Mouse (Mus musculus) inflammation-experienced regulatory T-cells (primary cell): Measurements from ENCODE around the gene F9. TPM values are rescaled to one million over a fixed set of nuclear protein-coding genes. Genes with fewer than 3 reads are reported as not detected.

ENCODE experiments used
- polyA plus RNA-seq, 2 experiments: library from polyadenylated mRNA; unstranded; fragments of 100-300 nt; shearing (Covaris generic); gene quantifications; one replicate each; pipeline ENCODE4 v1.2.1; 2017

F9 gene
- polyA plus RNA-seq = not detected

GRCm38 (mm10) chrX:59999221-60000083 lies at the start of gene F9:
TSS of gene F9 (plus strand) at chrX:59999464.

Other genes starting within 250 kb of the F9 start
- not detected for gene Mcf2, start 179.6 kb downstream of the F9 start, polyA plus RNA-seq